Mouse (Mus musculus) heart, embryonic 14.5 days (tissue): Measurements from ENCODE around the gene Cxcr6. TPM values are rescaled to one million over a fixed set of nuclear protein-coding genes. Genes with fewer than 3 reads are reported as not detected.

Experiments used
- polyA plus RNA-seq: library from polyadenylated mRNA; unstranded; fragments of >200 nt; fragmentation: Nextera tagmentation; extraction: Ambion mirVana; gene quantifications from 2 replicates; pipeline ENCODE4 v1.2.1, GENCODE M21; 2014

Cxcr6 gene
- polyA plus RNA-seq, 1 experiment from 2014 or later = 0.14 TPM

Other genes with a start within 250 kb of the Cxcr6 start
- 0.22 and 0.26 TPM in 2 replicates for gene Slc6a20b, start 173.9 kb upstream of the Cxcr6 start, polyA plus RNA-seq
- gene Ccr9, start 128.0 kb upstream of the Cxcr6 start, polyA plus RNA-seq = 0.19 and 0.20 TPM in 2 replicates
- not detected in 2 replicates for gene Slc6a20a, start 127.6 kb upstream of the Cxcr6 start, polyA plus RNA-seq
- gene Lztfl1, start 88.8 kb upstream of the Cxcr6 start, polyA plus RNA-seq = 37.3 and 39.3 TPM in 2 replicates
- 33.1 and 36.3 TPM in 2 replicates for gene Fyco1, start 45.4 kb downstream of the Cxcr6 start, polyA plus RNA-seq
- gene Xcr1, start 55.6 kb downstream of the Cxcr6 start, polyA plus RNA-seq = not detected in 2 replicates
- gene Ccr1, start 162.2 kb downstream of the Cxcr6 start, polyA plus RNA-seq = 1.9 and 2.2 TPM in 2 replicates
- not detected in 2 replicates for gene Ccr1l1, start 171.9 kb downstream of the Cxcr6 start, polyA plus RNA-seq
- 0.05 TPM in 1 of 2 replicates, not detected in the other for gene Ccr3, start 215.5 kb downstream of the Cxcr6 start, polyA plus RNA-seq